Mouse (Mus musculus) small intestine, adult 2 months (tissue): ENCODE data around the gene Actr8.
A peak's percentile ranks its signal among the peaks of the same experiment; 100 is the strongest.

Experiments used
- CTCF ChIP-seq: fragments of 200-500 bp; IDR thresholded peaks from 2 replicates; pipeline ENCODE4 v1.5.1; 2012; ENCODE audit warnings: low read depth, mild to moderate bottlenecking, control low read depth, inconsistent platforms, low read length, moderate library complexity, mixed read lengths; ENCODE audit not compliant: insufficient replicate concordance, insufficient read length; ENCODE audit errors: extremely low read depth
- POLR2A ChIP-seq: fragments of 200-500 bp; IDR thresholded peaks from 2 replicates; pipeline ENCODE4 v1.6.1; 2012; ENCODE audit warnings: low read depth, mild to moderate bottlenecking, control low read depth, inconsistent platforms, low read length, moderate library complexity

DNA sequence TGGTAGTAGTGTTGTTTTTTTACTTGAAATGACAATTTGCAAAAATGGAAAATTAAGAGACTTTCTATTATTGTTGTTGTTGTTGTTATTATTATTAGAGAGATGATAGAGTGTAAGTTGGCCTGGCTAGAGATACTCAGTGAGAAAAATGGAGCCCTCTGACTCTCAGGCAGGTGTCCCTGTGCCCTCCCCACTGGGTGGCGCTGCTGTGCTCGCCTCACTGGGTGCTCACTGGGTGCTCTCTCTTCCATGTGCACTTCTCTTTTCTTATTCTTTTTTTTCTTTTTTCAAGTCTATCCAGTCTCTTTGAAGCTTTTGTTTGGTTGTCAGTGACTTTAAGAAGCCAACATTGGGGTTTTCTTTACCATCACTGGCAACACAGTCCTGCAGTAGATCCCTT lies 49.2 kb downstream of the Actr8 start:
- TF ChIP-seq CTCF (peak; percentile 58), POLR2A (no peak)
